Mouse (Mus musculus): ENCODE data around the gene Slc16a10.
A peak's percentile ranks its signal among the peaks of the same experiment; 100 is the strongest.

Gene Slc16a10

GRCm38 (mm10) chr10:40141864-40142523 is at the start of gene Slc16a10:
Slc16a10 (minus strand) TSS chr10:40142258.
- DNase-seq (ENCODE audit: low read depth, low spot score) = peak; percentile 81

- no peak for DNase-seq (ENCODE audit: low read depth, low spot score)
Measured at GRCm38 (mm10) chr10:40191338-40191979, 49.4 kb upstream of the Slc16a10 start.

- DNase-seq (ENCODE audit: low read depth, low spot score) = no peak
Measured at GRCm38 (mm10) chr10:40190871-40191270, 48.8 kb upstream of the Slc16a10 start.

GRCm38 (mm10) chr10:40189689-40190088 is 47.6 kb upstream of the Slc16a10 start:
- DNase-seq (ENCODE audit: low read depth, low spot score) = no peak

- no peak for DNase-seq (ENCODE audit: low read depth, low spot score)
Measured at GRCm38 (mm10) chr10:40188831-40189230, 46.8 kb upstream of the Slc16a10 start.

- DNase-seq (ENCODE audit: low read depth, low spot score) = no peak
Measured at GRCm38 (mm10) chr10:40185956-40186355, 43.9 kb upstream of the Slc16a10 start.

GRCm38 (mm10) chr10:40180011-40180410 is 38.0 kb upstream of the Slc16a10 start:
- no peak for DNase-seq (ENCODE audit: low read depth, low spot score)

- no peak for DNase-seq (ENCODE audit: low read depth, low spot score)
Measured at GRCm38 (mm10) chr10:40179142-40179541, 37.1 kb upstream of the Slc16a10 start.

GRCm38 (mm10) chr10:40177323-40177962 is 35.4 kb upstream of the Slc16a10 start:
- no peak for DNase-seq (ENCODE audit: low read depth, low spot score)

- no peak for DNase-seq (ENCODE audit: low read depth, low spot score)
Measured at GRCm38 (mm10) chr10:40172136-40172535, 30.1 kb upstream of the Slc16a10 start.

GRCm38 (mm10) chr10:40171211-40171610 is 29.2 kb upstream of the Slc16a10 start:
- DNase-seq (ENCODE audit: low read depth, low spot score) = no peak

- no peak for DNase-seq (ENCODE audit: low read depth, low spot score)
Measured at GRCm38 (mm10) chr10:40170141-40170558, 28.1 kb upstream of the Slc16a10 start.

- DNase-seq (ENCODE audit: low read depth, low spot score) = no peak
Measured at GRCm38 (mm10) chr10:40169566-40169965, 27.5 kb upstream of the Slc16a10 start.

- no peak for DNase-seq (ENCODE audit: low read depth, low spot score)
Measured at GRCm38 (mm10) chr10:40169088-40169487, 27.0 kb upstream of the Slc16a10 start.

GRCm38 (mm10) chr10:40164421-40165386 is 22.6 kb upstream of the Slc16a10 start:
- DNase-seq (ENCODE audit: low read depth, low spot score) = no peak

GRCm38 (mm10) chr10:40163914-40164313 is 21.9 kb upstream of the Slc16a10 start:
- no peak for DNase-seq (ENCODE audit: low read depth, low spot score)

GRCm38 (mm10) chr10:40163338-40163737 is 21.3 kb upstream of the Slc16a10 start:
- no peak for DNase-seq (ENCODE audit: low read depth, low spot score)

GRCm38 (mm10) chr10:40161701-40162255 is 19.7 kb upstream of the Slc16a10 start:
- no peak for DNase-seq (ENCODE audit: low read depth, low spot score)

GRCm38 (mm10) chr10:40161236-40161635 is 19.2 kb upstream of the Slc16a10 start:
- no peak for DNase-seq (ENCODE audit: low read depth, low spot score)

- DNase-seq (ENCODE audit: low read depth, low spot score) = no peak
Measured at GRCm38 (mm10) chr10:40152550-40152857, 10.4 kb upstream of the Slc16a10 start.

- no peak for DNase-seq (ENCODE audit: low read depth, low spot score)
Measured at GRCm38 (mm10) chr10:40151852-40152549, 9.9 kb upstream of the Slc16a10 start.
